Mouse (Mus musculus) gastrocnemius, postnatal 36 days (tissue): Measurements from ENCODE around the gene Aldh5a1. TPM values are rescaled to one million over a fixed set of nuclear protein-coding genes. Genes with fewer than 3 reads are reported as not detected.

Experiments
- DNase-seq, 2 experiments: peaks; one replicate each; pipeline ENCODE4 v3.0.0; 2022
- intact Hi-C: fragments of 180-260 bp; cut with DNase I; formaldehyde crosslinking; loops from one replicate; pipeline ENCODE4 v1.15.1; 2025
- total RNA-seq, 2 experiments: library from RNA; stranded (reverse); gene quantifications; 2 replicates each; pipeline ENCODE4 v1.2.3; 2021

The Aldh5a1 gene
- total RNA-seq, 2 experiments from 2014 or later, result 6.3 to 8.3 TPM

- intact Hi-C loops, result no loop called here
These were observed 58.0 kb downstream of the Aldh5a1 start for GRCm38 (mm10) chr13:24879359-24880040.

GRCm38 (mm10) chr13:24868233-24868632, 69.2 kb downstream of the Aldh5a1 start:
- intact Hi-C loops, result no loop called here
- no peak for DNase-seq

More at GRCm38 (mm10) chr13:24879359-24880040, 58.0 kb downstream of the Aldh5a1 start:
- DNase-seq, result no peak

- intact Hi-C loops, result no loop called here
These were observed 69.7 kb downstream of the Aldh5a1 start for GRCm38 (mm10) chr13:24867789-24868188.

GRCm38 (mm10) chr13:24866430-24867402, 70.7 kb downstream of the Aldh5a1 start:
- intact Hi-C loops, result no loop called here

More at GRCm38 (mm10) chr13:24867789-24868188, 69.7 kb downstream of the Aldh5a1 start:
- DNase-seq, result no peak

DNA sequence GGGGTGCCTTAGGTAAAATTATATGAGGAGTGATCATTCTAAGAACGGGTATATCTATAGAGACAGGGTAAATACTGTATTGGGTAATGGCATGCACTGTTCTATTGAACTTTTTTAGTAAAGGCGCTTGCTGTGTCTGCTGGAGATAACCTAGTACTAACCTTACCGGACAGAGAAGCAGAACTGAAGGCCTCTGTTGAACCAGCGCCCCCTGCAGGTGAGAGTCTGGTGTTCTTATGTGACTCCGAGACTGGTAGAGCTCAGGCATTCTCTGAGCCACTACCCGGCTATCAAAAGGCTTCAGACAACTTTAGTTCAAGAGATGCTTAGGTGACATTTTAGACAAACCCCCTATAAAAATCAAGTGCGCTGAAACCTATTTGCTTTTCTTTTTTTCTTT, 74.9 kb downstream of the Aldh5a1 start:
- intact Hi-C loops, result no loop called here
- no peak for DNase-seq

More at GRCm38 (mm10) chr13:24866430-24867402, 70.7 kb downstream of the Aldh5a1 start:
- DNase-seq, result no peak

DNA sequence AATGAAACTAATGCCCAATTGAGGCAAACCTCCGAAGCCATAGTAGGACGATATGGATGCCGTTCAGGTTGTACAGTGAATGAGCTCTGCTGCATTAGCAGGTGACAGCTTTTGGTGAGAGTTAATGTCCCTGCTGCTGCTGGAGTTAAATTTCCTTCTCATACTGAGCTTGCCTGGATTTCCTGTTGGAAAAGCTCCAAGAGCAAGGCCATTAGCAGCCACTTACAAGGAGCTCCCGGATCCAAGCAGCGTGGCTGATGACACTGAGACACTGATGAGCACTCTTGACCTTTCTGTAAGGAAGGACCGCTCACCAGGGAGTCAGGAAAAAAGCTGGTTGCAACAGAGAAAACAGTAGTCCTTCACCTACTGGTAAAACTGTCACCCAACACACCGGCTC, 75.4 kb downstream of the Aldh5a1 start:
- no peak for DNase-seq
- intact Hi-C loops, result no loop called here

- no peak for DNase-seq
- intact Hi-C loops, result no loop called here
These were observed 76.4 kb downstream of the Aldh5a1 start for GRCm38 (mm10) chr13:24861084-24861483.

- intact Hi-C loops, result no loop called here
These were observed 78.3 kb downstream of the Aldh5a1 start for GRCm38 (mm10) chr13:24859115-24859514.

More at GRCm38 (mm10) chr13:24859115-24859514, 78.3 kb downstream of the Aldh5a1 start:
- no peak for DNase-seq

Other genes with a start within 250 kb of the Aldh5a1 start
- not detected for gene Armh2, start 196.4 kb downstream of the Aldh5a1 start, total RNA-seq
- 1 to 10 TPM; 2.9 to 4.7 TPM for gene Gmnn, start 175.7 kb downstream of the Aldh5a1 start, total RNA-seq
- gene BC005537, start 136.0 kb downstream of the Aldh5a1 start, total RNA-seq, result 10 to 100 TPM; 44.6 to 46.4 TPM
- 100 to 1,000 TPM; 124 to 130 TPM for gene Acot13, start 106.1 kb downstream of the Aldh5a1 start, total RNA-seq
- gene Tdp2, start 106.0 kb downstream of the Aldh5a1 start, total RNA-seq, result 1 to 10 TPM; 6.0 to 9.0 TPM
- not detected for gene D130043K22Rik, start 92.5 kb downstream of the Aldh5a1 start, total RNA-seq
- gene Gpld1, start 5.5 kb upstream of the Aldh5a1 start, total RNA-seq, result under 1 TPM; 0.42 to 0.59 TPM
- gene Mrs2, start 82.7 kb upstream of the Aldh5a1 start, total RNA-seq, result 10 to 100 TPM; 35.9 to 37.7 TPM
- gene Dcdc2a, start 118.3 kb upstream of the Aldh5a1 start, total RNA-seq, result under 1 TPM; 0.41 to 0.67 TPM